Mouse (Mus musculus): ENCODE measurements around the gene Dok3. TPM values are rescaled to one million over a fixed set of nuclear protein-coding genes. Genes with fewer than 3 reads are reported as not detected.

The Dok3 gene
- polyA plus RNA-seq, 1 experiment from 2014 or later, result 3.4 TPM

- H3K36me3 ChIP-seq, result peaks cover 82% of the 10 kb centered on the region
- no peak overlapping the region for H3K4me3 ChIP-seq
- no peak for ATAC-seq
- no peak overlapping the region for H3K9ac ChIP-seq
- no peaks in the 10 kb centered on the region for H3K27me3 ChIP-seq (replicated peaks)
- no peaks in the 10 kb centered on the region for H3K9me3 ChIP-seq (replicated peaks)
- no peak overlapping the region for H3K27ac ChIP-seq
- H3K4me1 ChIP-seq, result peaks cover 2% of the 10 kb centered on the region
- H3K4me2 ChIP-seq, result no peak overlapping the region
- WGBS (ENCODE audit: insufficient replicate concordance), result 81% methylated on average over 8 of the region's 8 CpGs
These were observed 26.7 kb downstream of the Dok3 start for GRCm38 (mm10) chr13:55502405-55502804.

- Histone ChIP-seq H3K9me3 (replicated peaks) (no peaks in the 10 kb centered on the region), H3K9ac (no peak overlapping the region), H3K4me3 (no peak overlapping the region), H3K4me1 (no peaks in the 10 kb centered on the region), H3K27me3 (replicated peaks) (peaks cover 12% of the 10 kb centered on the region; the same call in 1 of the 2 replicates), H3K36me3 (peaks cover 63% of the 10 kb centered on the region), H3K4me2 (no peak overlapping the region), H3K27ac (no peak overlapping the region)
- WGBS (ENCODE audit: insufficient replicate concordance), result 63% methylated on average over 10 of the region's 10 CpGs
- no peak for ATAC-seq
These were observed 28.5 kb downstream of the Dok3 start for GRCm38 (mm10) chr13:55500575-55500974.

GRCm38 (mm10) chr13:55498906-55499305, 30.2 kb downstream of the Dok3 start:
- 69% methylated on average over 11 of the region's 11 CpGs for WGBS (ENCODE audit: insufficient replicate concordance)
- no peak overlapping the region for H3K4me2 ChIP-seq
- peaks cover 27% of the 10 kb centered on the region for H3K27me3 ChIP-seq (replicated peaks)
- H3K36me3 ChIP-seq, result peaks cover 47% of the 10 kb centered on the region
- H3K9me3 ChIP-seq (replicated peaks), result no peaks in the 10 kb centered on the region
- no peak overlapping the region for H3K9ac ChIP-seq
- no peak overlapping the region for H3K27ac ChIP-seq
- H3K4me3 ChIP-seq, result no peak overlapping the region
- peaks cover 11% of the 10 kb centered on the region for H3K4me1 ChIP-seq
- ATAC-seq, result no peak

GRCm38 (mm10) chr13:55496661-55497060, 32.4 kb downstream of the Dok3 start:
- peaks cover 27% of the 10 kb centered on the region for H3K36me3 ChIP-seq
- ATAC-seq, result no peak
- H3K27me3 ChIP-seq (replicated peaks), result peaks cover 50% of the 10 kb centered on the region

GRCm38 (mm10) chr13:55495702-55496101, 33.4 kb downstream of the Dok3 start:
- H3K27me3 ChIP-seq (replicated peaks), result peaks cover 59% of the 10 kb centered on the region
- H3K9ac ChIP-seq, result no peak overlapping the region
- ATAC-seq, result no peak
- H3K27ac ChIP-seq, result no peak overlapping the region
- no peak overlapping the region for H3K4me2 ChIP-seq
- no peaks in the 10 kb centered on the region for H3K9me3 ChIP-seq (replicated peaks)
- H3K4me1 ChIP-seq, result peaks cover 11% of the 10 kb centered on the region
- H3K36me3 ChIP-seq, result peaks cover 18% of the 10 kb centered on the region
- no peak overlapping the region for H3K4me3 ChIP-seq
- 56% methylated on average over 4 of the region's 4 CpGs for WGBS (ENCODE audit: insufficient replicate concordance)

More at GRCm38 (mm10) chr13:55496661-55497060, 32.4 kb downstream of the Dok3 start:
- peaks cover 11% of the 10 kb centered on the region for H3K4me1 ChIP-seq
- WGBS (ENCODE audit: insufficient replicate concordance), result 80% methylated on average over 6 of the region's 6 CpGs
- no peak overlapping the region for H3K27ac ChIP-seq
- no peak overlapping the region for H3K4me3 ChIP-seq
- H3K9ac ChIP-seq, result no peak overlapping the region
- H3K9me3 ChIP-seq (replicated peaks), result no peaks in the 10 kb centered on the region
- no peak overlapping the region for H3K4me2 ChIP-seq

GRCm38 (mm10) chr13:55494883-55495621, 34.0 kb downstream of the Dok3 start:
- Histone ChIP-seq H3K27me3 (replicated peaks) (peaks cover 60% of the 10 kb centered on the region), H3K4me2 (no peak overlapping the region), H3K4me1 (peaks cover 11% of the 10 kb centered on the region), H3K9ac (no peak overlapping the region), H3K36me3 (peaks cover 18% of the 10 kb centered on the region), H3K27ac (no peak overlapping the region), H3K4me3 (no peak overlapping the region), H3K9me3 (replicated peaks) (no peaks in the 10 kb centered on the region)
- WGBS (ENCODE audit: insufficient replicate concordance), result 9% methylated on average over 18 of the region's 18 CpGs
- peak; percentile 37; the same call in 1 of the 2 replicates for ATAC-seq

GRCm38 (mm10) chr13:55494257-55494656, 34.8 kb downstream of the Dok3 start:
- Histone ChIP-seq H3K4me1 (peaks cover 11% of the 10 kb centered on the region), H3K4me3 (no peak overlapping the region), H3K4me2 (no peak overlapping the region), H3K9me3 (replicated peaks) (no peaks in the 10 kb centered on the region), H3K9ac (no peak overlapping the region), H3K36me3 (peaks cover 14% of the 10 kb centered on the region), H3K27me3 (replicated peaks) (peaks cover 68% of the 10 kb centered on the region), H3K27ac (no peak overlapping the region)
- no peak for ATAC-seq
- 20% methylated on average over 2 of the region's 2 CpGs for WGBS (ENCODE audit: insufficient replicate concordance)

GRCm38 (mm10) chr13:55487578-55488498, 41.3 kb downstream of the Dok3 start, which contains the start of gene Dbn1:
Gene Dbn1, minus strand, starts transcription at chr13:55488111.
- H3K27ac ChIP-seq, result peak within 1 kb of the TSS; percentile 54
- peaks cover 94% of the 10 kb centered on the region for H3K27me3 ChIP-seq (replicated peaks)

GRCm38 (mm10) chr13:55486916-55487577, 42.0 kb downstream of the Dok3 start:
- H3K36me3 ChIP-seq, result no peaks in the 10 kb centered on the region; the same call in 1 of the 2 replicates
- peak overlapping the region; percentile 54 for H3K27ac ChIP-seq
- peaks cover 28% of the 10 kb centered on the region for H3K4me1 ChIP-seq
- H3K4me3 ChIP-seq, result peak overlapping the region; percentile 62
- peak overlapping the region; percentile 72 for H3K4me2 ChIP-seq
- peak overlapping the region; percentile 63 for H3K9ac ChIP-seq
- H3K27me3 ChIP-seq (replicated peaks), result peaks cover 94% of the 10 kb centered on the region
- H3K9me3 ChIP-seq (replicated peaks), result no peaks in the 10 kb centered on the region
- under 1% methylated on average over 29 of the region's 29 CpGs for WGBS (ENCODE audit: insufficient replicate concordance)
- ATAC-seq, result peak; percentile 27; the same call in 1 of the 2 replicates

More at GRCm38 (mm10) chr13:55487578-55488498, 41.3 kb downstream of the Dok3 start, which contains the start of gene Dbn1:
- ATAC-seq, result peak; percentile 53
- no peaks in the 10 kb centered on the region for H3K36me3 ChIP-seq
- peak within 1 kb of the TSS; percentile 62 for H3K4me3 ChIP-seq
- peak within 1 kb of the TSS; percentile 72 for H3K4me2 ChIP-seq
- H3K9me3 ChIP-seq (replicated peaks), result no peaks in the 10 kb centered on the region
- peak within 1 kb of the TSS; percentile 63 for H3K9ac ChIP-seq
- WGBS (ENCODE audit: insufficient replicate concordance), result 3% methylated on average over 54 of the region's 83 CpGs
- H3K4me1 ChIP-seq, result peaks cover 28% of the 10 kb centered on the region

- peaks cover 28% of the 10 kb centered on the region for H3K4me1 ChIP-seq
- H3K27me3 ChIP-seq (replicated peaks), result peaks cover 94% of the 10 kb centered on the region
- H3K27ac ChIP-seq, result no peak overlapping the region
- 0 out of 2 replicates have a peak, but pooled peaks have one; percentile 16 for ATAC-seq
- 0 out of 2 replicates have a peak overlapping the region, but pooled peaks have one; percentile 15 for H3K9ac ChIP-seq
- 47% methylated on average over 14 of the region's 14 CpGs for WGBS (ENCODE audit: insufficient replicate concordance)
- peak overlapping the region; percentile 72 for H3K4me2 ChIP-seq
- peaks cover 7% of the 10 kb centered on the region for H3K36me3 ChIP-seq
- H3K4me3 ChIP-seq, result peak overlapping the region; percentile 62
- H3K9me3 ChIP-seq (replicated peaks), result no peaks in the 10 kb centered on the region
These were observed 42.9 kb downstream of the Dok3 start for GRCm38 (mm10) chr13:55486029-55486794.

Measured in liver, embryonic 12.5 days (tissue).